Comparison of ENCODE assay signal across 8 mouse cellular contexts in the genomic region with DNA sequence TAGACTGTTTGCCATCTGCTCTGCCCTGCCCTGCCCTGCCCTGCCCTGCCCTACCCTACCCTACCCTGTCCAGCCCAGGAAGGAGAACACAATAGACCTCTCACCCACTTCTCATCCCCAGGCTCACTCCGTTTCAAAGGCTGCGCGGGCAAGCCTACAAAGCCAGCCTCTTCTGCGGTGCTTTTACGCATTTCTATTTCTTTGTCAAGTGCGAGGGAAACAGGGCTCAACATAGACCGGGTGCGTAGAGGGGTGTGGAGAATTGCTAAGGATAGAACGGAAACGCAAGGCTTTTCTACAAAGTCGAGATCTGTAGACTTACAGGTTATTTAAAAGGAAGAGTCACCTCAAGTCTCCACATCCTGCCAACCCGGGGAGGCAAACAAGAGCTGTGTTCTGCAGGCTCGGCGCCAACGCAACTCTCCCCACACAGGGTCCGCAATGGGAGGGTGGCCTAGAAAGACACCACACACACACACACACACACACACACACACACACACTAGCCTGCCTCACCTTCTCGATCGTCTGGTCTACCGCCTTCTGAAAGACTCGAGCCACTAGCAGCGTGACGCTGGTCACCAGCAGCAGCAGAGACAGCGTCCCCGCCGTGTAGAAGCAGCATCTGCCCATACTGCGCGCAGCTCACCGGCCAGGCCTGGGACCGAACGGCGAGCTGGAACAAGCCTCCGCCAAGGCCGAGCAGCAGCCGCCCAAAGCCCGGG. TPM values are rescaled to one million over a fixed set of nuclear protein-coding genes. Genes with fewer than 3 reads are reported as not detected.
DNase-seq lines count a peak whose midpoint lies in the region; ATAC-seq and TF ChIP-seq lines count a peak whose summit lies in the region.

No protein-coding gene starts in this region.

- peak overlapping the region; percentile 89 for H3K4me3 ChIP-seq in forebrain, embryonic 12.5 days (replicated peaks)
- H3K4me3 ChIP-seq in hindbrain, embryonic 12.5 days: peak overlapping the region; percentile 91
- peak overlapping the region; percentile 97 for H3K4me3 ChIP-seq in limb, embryonic 15.5 days
- peak overlapping the region; percentile 90 for H3K4me3 ChIP-seq in midbrain, embryonic 12.5 days
- peak overlapping the region; percentile 92 for H3K4me3 ChIP-seq in thymus, adult 2 months (ENCODE audit: control insufficient read depth, insufficient read depth, low read length)

- no peak for TF ChIP-seq CTCF in thymus, adult 2 months (IDR thresholded peaks at IDR 0.05; ENCODE audit: borderline replicate concordance, control insufficient read depth, extremely low read depth, insufficient read depth, low read length, poor library complexity)

- DNase-seq in layer of hippocampus, adult 11-12 months (ENCODE audit: low spot score): peak; percentile 48
- DNase-seq in layer of hippocampus, adult 9-10 months (ENCODE audit: low spot score): no peak
- peak; percentile 83 for DNase-seq in T-cell, adult 2 months (ENCODE audit: low spot score)
- DNase-seq in thymus, adult 2 months: peak; percentile 75

- under 1% methylated on average over 35 of the region's 35 CpGs for WGBS in forebrain, embryonic 12.5 days
- WGBS in hindbrain, embryonic 12.5 days: under 1% methylated on average over 35 of the region's 35 CpGs
- WGBS in limb, embryonic 15.5 days: under 1% methylated on average over 35 of the region's 35 CpGs
- under 1% methylated on average over 35 of the region's 35 CpGs for WGBS in midbrain, embryonic 12.5 days
- WGBS in thymus, adult 2 months: under 1% methylated on average over 35 of the region's 35 CpGs

- peaks cover 28% of the 10 kb centered on the region for H3K4me1 ChIP-seq in forebrain, embryonic 12.5 days
- peaks cover 21% of the 10 kb centered on the region for H3K4me1 ChIP-seq in hindbrain, embryonic 12.5 days
- peaks cover 21% of the 10 kb centered on the region for H3K4me1 ChIP-seq in limb, embryonic 15.5 days
- peaks cover 26% of the 10 kb centered on the region for H3K4me1 ChIP-seq in midbrain, embryonic 12.5 days
- peaks cover 25% of the 10 kb centered on the region for H3K4me1 ChIP-seq in thymus, adult 2 months (replicated peaks; ENCODE audit: control insufficient read depth, insufficient read depth, low read length)

- no peaks in the 10 kb centered on the region for H3K27me3 ChIP-seq in forebrain, embryonic 12.5 days
- H3K27me3 ChIP-seq in hindbrain, embryonic 12.5 days: no peaks in the 10 kb centered on the region
- no peaks in the 10 kb centered on the region for H3K27me3 ChIP-seq in limb, embryonic 15.5 days
- no peaks in the 10 kb centered on the region for H3K27me3 ChIP-seq in midbrain, embryonic 12.5 days
- no peaks in the 10 kb centered on the region for H3K27me3 ChIP-seq in thymus, adult 2 months (ENCODE audit: control insufficient read depth, insufficient read depth, low read length)

- peak overlapping the region; percentile 99 for H3K27ac ChIP-seq in forebrain, embryonic 12.5 days
- peak overlapping the region; percentile 99 for H3K27ac ChIP-seq in hindbrain, embryonic 12.5 days
- H3K27ac ChIP-seq in limb, embryonic 15.5 days: peak overlapping the region; percentile 98
- peak overlapping the region; percentile 99 for H3K27ac ChIP-seq in midbrain, embryonic 12.5 days (replicated peaks)
- peak overlapping the region; percentile 87 for H3K27ac ChIP-seq in thymus, adult 2 months (ENCODE audit: control insufficient read depth, insufficient read depth, low read length)

- H3K4me2 ChIP-seq in forebrain, embryonic 12.5 days: peak overlapping the region; percentile 79
- peak overlapping the region; percentile 65 for H3K4me2 ChIP-seq in hindbrain, embryonic 12.5 days (replicated peaks)
- peak overlapping the region; percentile 72 for H3K4me2 ChIP-seq in limb, embryonic 15.5 days
- peak overlapping the region; percentile 71 for H3K4me2 ChIP-seq in midbrain, embryonic 12.5 days (replicated peaks)

- peak overlapping the region; percentile 95 for H3K9ac ChIP-seq in forebrain, embryonic 12.5 days
- H3K9ac ChIP-seq in hindbrain, embryonic 12.5 days: peak overlapping the region; percentile 95
- H3K9ac ChIP-seq in limb, embryonic 15.5 days: peak overlapping the region; percentile 91
- H3K9ac ChIP-seq in midbrain, embryonic 12.5 days (replicated peaks): peak overlapping the region; percentile 96

- no peak for TF ChIP-seq POLR2A in thymus, adult 2 months (IDR thresholded peaks at IDR 0.05; ENCODE audit: control insufficient read depth, extremely low read depth, insufficient read depth, low read length, poor library complexity)

- ATAC-seq in forebrain, embryonic 12.5 days (ENCODE audit: low FRiP score): peak; percentile 85
- peak; percentile 88 for ATAC-seq in hindbrain, embryonic 12.5 days (ENCODE audit: low FRiP score)
- peak; percentile 70 for ATAC-seq in limb, embryonic 15.5 days (ENCODE audit: insufficient number of reproducible peaks, low FRiP score, low TSS enrichment, low read depth)
- peak; percentile 82 for ATAC-seq in midbrain, embryonic 12.5 days (ENCODE audit: low FRiP score, low read depth)

- H3K36me3 ChIP-seq in forebrain, embryonic 12.5 days (replicated peaks): no peaks in the 10 kb centered on the region
- H3K36me3 ChIP-seq in hindbrain, embryonic 12.5 days: no peaks in the 10 kb centered on the region
- no peaks in the 10 kb centered on the region for H3K36me3 ChIP-seq in limb, embryonic 15.5 days
- no peaks in the 10 kb centered on the region for H3K36me3 ChIP-seq in midbrain, embryonic 12.5 days
- H3K36me3 ChIP-seq in thymus, adult 2 months (ENCODE audit: control insufficient read depth, insufficient read depth, low read length): no peaks in the 10 kb centered on the region

- no peaks in the 10 kb centered on the region for H3K9me3 ChIP-seq in forebrain, embryonic 12.5 days
- H3K9me3 ChIP-seq in hindbrain, embryonic 12.5 days (replicated peaks): no peaks in the 10 kb centered on the region
- H3K9me3 ChIP-seq in limb, embryonic 15.5 days: no peaks in the 10 kb centered on the region
- H3K9me3 ChIP-seq in midbrain, embryonic 12.5 days: no peaks in the 10 kb centered on the region

RNA-seq across cellular contexts. Expression of a gene that starts 1.8 kb away (rescaled TPM):
- polyA plus RNA-seq in forebrain, embryonic 12.5 days (2016; fragmentation: Nextera tagmentation; extraction: Ambion mirVana): 16.6 and 17.9 TPM in 2 replicates
- 16.2 and 17.1 TPM in 2 replicates for polyA plus RNA-seq in hindbrain, embryonic 12.5 days (2016; fragmentation: Nextera tagmentation; extraction: Ambion mirVana)
- polyA plus RNA-seq in limb, embryonic 15.5 days (2015; fragmentation: Nextera tagmentation; extraction: Ambion mirVana): 13.6 and 14.3 TPM in 2 replicates
- polyA plus RNA-seq in midbrain, embryonic 12.5 days (2016; fragmentation: Nextera tagmentation; extraction: Ambion mirVana): 14.2 and 17.0 TPM in 2 replicates
- 40.2 and 40.9 TPM in 2 replicates for polyA plus RNA-seq in thymus, adult 2 months (2012; rRNA removed)

RNA-seq across cellular contexts. Expression of a gene that starts 50.0 kb away (rescaled TPM):
- polyA plus RNA-seq in forebrain, embryonic 12.5 days (2016; fragmentation: Nextera tagmentation; extraction: Ambion mirVana): not detected in 2 replicates
- polyA plus RNA-seq in hindbrain, embryonic 12.5 days (2016; fragmentation: Nextera tagmentation; extraction: Ambion mirVana): not detected in 2 replicates
- not detected in 2 replicates for polyA plus RNA-seq in limb, embryonic 15.5 days (2015; fragmentation: Nextera tagmentation; extraction: Ambion mirVana)
- not detected in 2 replicates for polyA plus RNA-seq in midbrain, embryonic 12.5 days (2016; fragmentation: Nextera tagmentation; extraction: Ambion mirVana)
- polyA plus RNA-seq in thymus, adult 2 months (2012; rRNA removed): not detected in 2 replicates
